Mouse (Mus musculus): ENCODE measurements around the gene Palm2. TPM values are rescaled to one million over a fixed set of nuclear protein-coding genes. Genes with fewer than 3 reads are reported as not detected.

The Palm2 gene
- polyA plus RNA-seq, 1 experiment from 2014 or later: 7.4 TPM

GRCm38 (mm10) chr4:57600685-57601457 is 166.8 kb downstream of the Palm2 start:
- H3K4me3 ChIP-seq (replicated peaks): no peak overlapping the region
- H3K36me3 ChIP-seq: no peaks in the 10 kb centered on the region
- no peak overlapping the region for H3K27ac ChIP-seq (replicated peaks)
- no peaks in the 10 kb centered on the region for H3K27me3 ChIP-seq
- peak; percentile 59 for ATAC-seq (ENCODE audit: insufficient number of reproducible peaks, low FRiP score, low TSS enrichment, low read depth)
- H3K9me3 ChIP-seq (replicated peaks): no peaks in the 10 kb centered on the region
- no peak overlapping the region for H3K9ac ChIP-seq
- 73% methylated on average over 11 of the region's 11 CpGs for WGBS
- H3K4me1 ChIP-seq: 0 out of 2 replicates have a peak, but pooled peaks cover 5% of the 10 kb centered on the region
- no peak overlapping the region for H3K4me2 ChIP-seq (replicated peaks)

- H3K4me2 ChIP-seq (replicated peaks): no peak overlapping the region
- no peak overlapping the region for H3K9ac ChIP-seq
- H3K27ac ChIP-seq (replicated peaks): no peak overlapping the region
- WGBS: 75% methylated on average over 9 of the region's 9 CpGs
- H3K4me1 ChIP-seq: peaks cover 7% of the 10 kb centered on the region; the same call in 1 of the 2 replicates
- no peak overlapping the region for H3K4me3 ChIP-seq (replicated peaks)
- no peaks in the 10 kb centered on the region for H3K36me3 ChIP-seq
- ATAC-seq (ENCODE audit: insufficient number of reproducible peaks, low FRiP score, low TSS enrichment, low read depth): no peak
- H3K27me3 ChIP-seq: no peaks in the 10 kb centered on the region
- no peaks in the 10 kb centered on the region for H3K9me3 ChIP-seq (replicated peaks)
Measured at GRCm38 (mm10) chr4:57601458-57601835, 167.4 kb downstream of the Palm2 start.

- no peak overlapping the region for H3K4me3 ChIP-seq (replicated peaks)
Measured at GRCm38 (mm10) chr4:57601903-57602617, 168.0 kb downstream of the Palm2 start.

DNA sequence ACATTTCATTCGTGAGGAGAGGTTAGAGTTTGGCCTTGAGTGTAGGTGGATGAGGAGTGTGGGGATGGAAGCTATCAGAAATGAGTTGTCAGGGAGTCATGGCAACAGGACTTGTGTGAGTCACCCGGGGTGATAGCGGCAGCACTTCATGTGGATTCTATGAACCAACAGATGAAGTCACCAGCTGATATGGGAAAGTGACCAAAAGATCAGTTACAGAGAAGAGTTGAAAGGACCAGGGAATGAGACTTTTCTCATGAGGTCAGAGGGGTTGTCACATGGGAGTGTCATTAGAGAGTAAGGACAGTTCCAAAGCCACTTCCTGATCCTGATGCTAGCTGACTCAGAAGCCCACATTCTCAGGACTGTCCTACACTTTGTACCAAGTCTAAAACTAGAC is 172.2 kb downstream of the Palm2 start:
- no peak overlapping the region for H3K27ac ChIP-seq (replicated peaks)
- 84% methylated on average over 3 of the region's 3 CpGs for WGBS

More at GRCm38 (mm10) chr4:57601903-57602617, 168.0 kb downstream of the Palm2 start:
- Histone ChIP-seq H3K27ac (replicated peaks) (no peak overlapping the region), H3K36me3 (no peaks in the 10 kb centered on the region), H3K4me1 (peaks cover 11% of the 10 kb centered on the region; the same call in 1 of the 2 replicates), H3K27me3 (no peaks in the 10 kb centered on the region), H3K9me3 (replicated peaks) (no peaks in the 10 kb centered on the region), H3K9ac (no peak overlapping the region), H3K4me2 (replicated peaks) (no peak overlapping the region)
- 80% methylated on average over 10 of the region's 10 CpGs for WGBS
- ATAC-seq (ENCODE audit: insufficient number of reproducible peaks, low FRiP score, low TSS enrichment, low read depth): no peak

GRCm38 (mm10) chr4:57607247-57607942 is 173.3 kb downstream of the Palm2 start:
- H3K4me2 ChIP-seq (replicated peaks): peak overlapping the region; percentile 46
- H3K9ac ChIP-seq: no peak overlapping the region
- peak; percentile 78 for ATAC-seq (ENCODE audit: insufficient number of reproducible peaks, low FRiP score, low TSS enrichment, low read depth)
- H3K27me3 ChIP-seq: peaks cover 3% of the 10 kb centered on the region; the same call in 1 of the 2 replicates
- H3K27ac ChIP-seq (replicated peaks): peak overlapping the region; percentile 58; the same call in 1 of the 2 replicates
- 15% methylated on average over 22 of the region's 22 CpGs for WGBS
- peak overlapping the region; percentile 18 for H3K4me3 ChIP-seq (replicated peaks)
- no peaks in the 10 kb centered on the region for H3K36me3 ChIP-seq
- H3K4me1 ChIP-seq: peaks cover 46% of the 10 kb centered on the region
- H3K9me3 ChIP-seq (replicated peaks): no peaks in the 10 kb centered on the region

More for the DNA sequence above, 172.2 kb downstream of the Palm2 start:
- no peak for ATAC-seq (ENCODE audit: insufficient number of reproducible peaks, low FRiP score, low TSS enrichment, low read depth)
- Histone ChIP-seq H3K9ac (no peak overlapping the region), H3K4me1 (peaks cover 34% of the 10 kb centered on the region), H3K4me3 (replicated peaks) (no peak overlapping the region), H3K27me3 (peaks cover 3% of the 10 kb centered on the region; the same call in 1 of the 2 replicates), H3K9me3 (replicated peaks) (no peaks in the 10 kb centered on the region), H3K36me3 (no peaks in the 10 kb centered on the region), H3K4me2 (replicated peaks) (no peak overlapping the region)

GRCm38 (mm10) chr4:57611303-57612077 is 177.4 kb downstream of the Palm2 start:
- Histone ChIP-seq H3K4me1 (peaks cover 52% of the 10 kb centered on the region), H3K27ac (replicated peaks) (peak overlapping the region; percentile 78), H3K27me3 (peaks cover 3% of the 10 kb centered on the region; the same call in 1 of the 2 replicates), H3K4me2 (replicated peaks) (peak overlapping the region; percentile 39), H3K36me3 (no peaks in the 10 kb centered on the region), H3K4me3 (replicated peaks) (peak overlapping the region; percentile 13; the same call in 1 of the 2 replicates), H3K9ac (no peak overlapping the region), H3K9me3 (replicated peaks) (no peaks in the 10 kb centered on the region)
- ATAC-seq (ENCODE audit: insufficient number of reproducible peaks, low FRiP score, low TSS enrichment, low read depth): peak; percentile 62; the same call in 1 of the 2 replicates
- 6% methylated on average over 17 of the region's 17 CpGs for WGBS

- 70% methylated on average over 5 of the region's 5 CpGs for WGBS
- Histone ChIP-seq H3K27me3 (peaks cover 3% of the 10 kb centered on the region; the same call in 1 of the 2 replicates), H3K4me1 (peaks cover 48% of the 10 kb centered on the region), H3K27ac (replicated peaks) (no peak overlapping the region), H3K36me3 (no peaks in the 10 kb centered on the region), H3K4me3 (replicated peaks) (no peak overlapping the region), H3K4me2 (replicated peaks) (no peak overlapping the region), H3K9me3 (replicated peaks) (no peaks in the 10 kb centered on the region), H3K9ac (no peak overlapping the region)
- ATAC-seq (ENCODE audit: insufficient number of reproducible peaks, low FRiP score, low TSS enrichment, low read depth): no peak
Measured at GRCm38 (mm10) chr4:57612716-57613115, 178.7 kb downstream of the Palm2 start.

DNA sequence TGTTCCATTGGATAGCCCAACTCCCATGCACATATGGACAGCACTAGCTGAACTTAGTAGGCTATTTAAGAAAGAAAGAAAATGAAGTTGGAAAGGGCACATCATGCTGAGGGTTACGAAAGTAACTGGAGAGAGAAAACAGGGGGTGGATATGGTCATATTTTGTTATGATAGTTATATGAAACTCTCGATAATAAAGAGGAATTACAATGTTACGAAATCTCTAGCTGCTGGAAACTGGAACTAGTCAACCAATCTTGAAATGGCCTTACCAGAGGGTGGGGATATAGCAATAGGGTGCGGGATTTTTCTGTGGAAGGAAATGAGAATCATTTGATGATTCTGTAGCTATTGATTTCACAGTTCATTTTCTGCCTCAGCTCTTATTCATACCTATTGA is 180.6 kb downstream of the Palm2 start:
- Histone ChIP-seq H3K27me3 (no peaks in the 10 kb centered on the region), H3K4me3 (replicated peaks) (no peak overlapping the region), H3K4me2 (replicated peaks) (no peak overlapping the region), H3K9me3 (replicated peaks) (no peaks in the 10 kb centered on the region), H3K36me3 (no peaks in the 10 kb centered on the region), H3K4me1 (peaks cover 50% of the 10 kb centered on the region), H3K9ac (no peak overlapping the region), H3K27ac (replicated peaks) (no peak overlapping the region)
- WGBS: 97% methylated on average over 4 of the region's 4 CpGs
- ATAC-seq (ENCODE audit: insufficient number of reproducible peaks, low FRiP score, low TSS enrichment, low read depth): no peak

DNA sequence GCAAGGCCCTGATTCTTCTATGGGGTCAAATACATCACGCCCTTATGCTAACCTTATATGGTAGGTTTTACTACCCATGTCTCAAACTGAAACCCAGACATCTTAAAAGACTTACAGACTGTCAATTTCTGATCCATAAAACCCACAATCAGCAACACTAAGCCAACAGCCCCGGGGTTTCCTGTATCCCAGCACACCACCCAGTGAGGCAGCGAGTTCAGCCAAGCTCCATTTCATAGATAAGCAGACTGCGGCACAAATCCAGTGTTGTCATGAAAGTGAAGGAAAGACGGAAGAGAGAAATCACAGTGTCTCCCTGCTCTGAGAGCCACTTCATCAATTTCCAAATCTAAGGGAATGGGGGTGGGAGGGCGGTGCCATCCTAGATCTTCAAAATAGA is 184.7 kb downstream of the Palm2 start:
- Histone ChIP-seq H3K27me3 (no peaks in the 10 kb centered on the region), H3K4me1 (peaks cover 15% of the 10 kb centered on the region), H3K9me3 (replicated peaks) (no peaks in the 10 kb centered on the region), H3K27ac (replicated peaks) (no peak overlapping the region), H3K36me3 (no peaks in the 10 kb centered on the region), H3K4me3 (replicated peaks) (no peak overlapping the region), H3K4me2 (replicated peaks) (no peak overlapping the region), H3K9ac (no peak overlapping the region)
- WGBS: 71% methylated on average over 6 of the region's 6 CpGs
- no peak for ATAC-seq (ENCODE audit: insufficient number of reproducible peaks, low FRiP score, low TSS enrichment, low read depth)

DNA sequence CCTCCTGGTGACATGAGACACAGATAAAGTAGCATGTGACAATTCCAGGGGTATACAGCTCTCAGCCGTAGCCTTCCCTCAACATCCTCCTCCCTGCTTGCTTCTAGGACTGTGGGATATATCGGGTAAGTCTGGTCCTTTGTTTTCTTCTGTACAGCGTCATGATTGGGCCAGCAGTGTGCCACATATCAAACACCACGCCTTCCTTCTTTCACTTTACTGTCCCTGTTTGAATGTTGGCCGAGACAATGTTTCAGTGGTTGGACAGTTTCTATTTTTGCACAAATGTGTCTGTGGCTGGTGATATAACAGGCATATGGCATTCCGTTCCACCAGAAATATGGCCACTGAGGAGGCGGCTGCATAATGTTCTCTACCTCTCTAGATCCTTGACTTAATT is 188.8 kb downstream of the Palm2 start:
- 74% methylated on average over 7 of the region's 7 CpGs for WGBS
- no peak for ATAC-seq (ENCODE audit: insufficient number of reproducible peaks, low FRiP score, low TSS enrichment, low read depth)
- H3K4me2 ChIP-seq (replicated peaks): no peak overlapping the region
- peaks cover 19% of the 10 kb centered on the region for H3K4me1 ChIP-seq
- H3K36me3 ChIP-seq: no peaks in the 10 kb centered on the region
- no peak overlapping the region for H3K9ac ChIP-seq
- no peaks in the 10 kb centered on the region for H3K27me3 ChIP-seq
- no peak overlapping the region for H3K27ac ChIP-seq (replicated peaks)
- H3K4me3 ChIP-seq (replicated peaks): no peak overlapping the region
- H3K9me3 ChIP-seq (replicated peaks): no peaks in the 10 kb centered on the region
